Mouse (Mus musculus): ENCODE data around the gene Kcnh8.

DNA sequence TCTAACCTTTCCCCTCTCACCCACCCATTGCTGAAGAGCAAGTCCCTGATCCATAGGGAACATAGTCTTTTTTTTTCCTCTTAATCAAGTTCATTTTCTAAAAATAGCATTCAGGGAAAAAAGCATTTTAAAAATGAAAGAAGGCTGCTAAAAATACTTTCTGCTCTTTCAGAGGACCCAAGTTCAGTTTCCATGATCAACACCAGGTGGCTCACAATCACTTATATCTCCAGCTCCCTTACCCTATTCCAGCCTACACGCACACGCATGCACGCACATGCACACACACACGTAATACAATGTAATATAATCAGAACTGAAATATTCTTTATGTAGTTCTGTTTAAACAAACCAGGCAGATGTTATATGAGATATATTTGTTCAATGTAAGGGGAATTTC is 378.4 kb downstream of the Kcnh8 start:
- TF ChIP-seq CTCF (IDR thresholded peaks at IDR 0.05; ENCODE audit: low read depth) (no peak), EP300 (IDR thresholded peaks at IDR 0.05; ENCODE audit: low read depth) (no peak)
